Mouse (Mus musculus): ENCODE results near the gene Tmprss11g. TPM values are rescaled to one million over a fixed set of nuclear protein-coding genes. Genes with fewer than 3 reads are reported as not detected.

Tmprss11g gene
- polyA plus RNA-seq, 1 experiment from 2014 or later = not detected

Other genes starting within 250 kb of the Tmprss11g start
- not detected in 2 replicates for gene Tmprss11c, start 229.3 kb downstream of the Tmprss11g start, polyA plus RNA-seq (2015; fragmentation: Nextera tagmentation; extraction: Ambion mirVana)
- gene Tmprss11d, start 145.2 kb downstream of the Tmprss11g start, polyA plus RNA-seq (2015; fragmentation: Nextera tagmentation; extraction: Ambion mirVana) = not detected in 2 replicates
- not detected in 2 replicates for gene Tmprss11a, start 49.6 kb downstream of the Tmprss11g start, polyA plus RNA-seq (2015; fragmentation: Nextera tagmentation; extraction: Ambion mirVana)
- gene Tmprss11f, start 113.8 kb upstream of the Tmprss11g start, polyA plus RNA-seq (2015; fragmentation: Nextera tagmentation; extraction: Ambion mirVana) = not detected in 2 replicates
- not detected in 2 replicates for gene Tmprss11b, start 157.8 kb upstream of the Tmprss11g start, polyA plus RNA-seq (2015; fragmentation: Nextera tagmentation; extraction: Ambion mirVana)
- not detected in 2 replicates for gene Tmprss11e, start 227.2 kb upstream of the Tmprss11g start, polyA plus RNA-seq (2015; fragmentation: Nextera tagmentation; extraction: Ambion mirVana)

All from neural tube, embryonic 13.5 days (tissue).